Mouse (Mus musculus) liver, adult 2 months (tissue): ENCODE results near the gene Macrod1.

Experiments used
- CTCF ChIP-seq: fragments of 200-500 bp; IDR thresholded peaks from 2 replicates; pipeline ENCODE4 v1.5.1; 2011; ENCODE audit warnings: low read depth, low read length, control low read depth
- POLR2A ChIP-seq: fragments of 200-500 bp; IDR thresholded peaks from 2 replicates; pipeline ENCODE4 v1.6.1; 2011; ENCODE audit warnings: low read length, control low read depth; ENCODE audit not compliant: insufficient read depth; ENCODE audit errors: extremely low read depth

DNA sequence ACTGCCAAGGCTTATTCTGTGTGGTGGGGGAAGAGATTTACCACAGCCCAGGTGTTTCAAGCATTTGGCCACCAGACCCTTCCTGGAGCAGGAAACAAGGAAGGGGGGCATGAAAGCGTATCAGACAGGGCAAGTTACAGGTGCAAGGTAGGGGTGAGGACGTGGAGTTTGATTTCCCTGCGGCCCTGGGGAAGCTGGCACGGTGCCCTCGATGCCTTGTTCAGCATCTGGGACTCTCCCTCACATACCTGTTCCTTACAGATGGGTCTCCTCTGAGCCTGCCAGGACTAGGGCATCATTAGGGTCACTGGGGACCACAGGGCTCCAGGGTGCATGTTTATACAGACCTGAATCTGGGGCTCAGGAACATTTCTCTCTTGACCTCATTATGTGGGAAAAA, 36.1 kb downstream of the Macrod1 start:
- TF ChIP-seq CTCF (no peak), POLR2A (no peak)
